Mouse (Mus musculus) thymus, adult 2 months (tissue): ENCODE data around the gene Dnah2. TPM values are rescaled to one million over a fixed set of nuclear protein-coding genes. Genes with fewer than 3 reads are reported as not detected.
A peak's percentile ranks its signal among the peaks of the same experiment; 100 is the strongest.

Source experiments
- DNase-seq: peaks from one replicate; pipeline ENCODE4 v3.0.0; 2021
- H3K27ac ChIP-seq: fragments of 200-500 bp; 2 replicates; pipeline ENCODE4 v1.5.1; 2012; ENCODE audit warnings: low read length, control low read depth; ENCODE audit not compliant: control insufficient read depth, insufficient read depth
- H3K27me3 ChIP-seq: fragments of 200-500 bp; 2 replicates; pipeline ENCODE4 v1.6.1; 2012; ENCODE audit warnings: mild to moderate bottlenecking, low read length, moderate library complexity, mixed read lengths; ENCODE audit not compliant: control insufficient read depth, insufficient read depth
- H3K36me3 ChIP-seq: fragments of 200-500 bp; 2 replicates; pipeline ENCODE4 v1.6.1; 2012; ENCODE audit warnings: mild to moderate bottlenecking, low read length, moderate library complexity; ENCODE audit not compliant: control insufficient read depth, insufficient read depth
- H3K4me1 ChIP-seq: fragments of 200-500 bp; replicated peaks from 2 replicates; pipeline ENCODE4 v1.6.1; 2012; ENCODE audit warnings: low read length; ENCODE audit not compliant: control insufficient read depth, insufficient read depth
- H3K4me3 ChIP-seq: fragments of 200-500 bp; 2 replicates; pipeline ENCODE4 v1.5.1; 2012; ENCODE audit warnings: mild to moderate bottlenecking, low read length, control low read depth, moderate library complexity; ENCODE audit not compliant: control insufficient read depth, insufficient read depth
- CTCF ChIP-seq: fragments of 200-500 bp; IDR thresholded peaks from 2 replicates; pipeline ENCODE4 v1.5.1; 2012; ENCODE audit warnings: mild to moderate bottlenecking, control low read depth, low read length, moderate library complexity, borderline replicate concordance; ENCODE audit not compliant: control insufficient read depth, poor library complexity, insufficient read depth; ENCODE audit errors: extremely low read depth
- POLR2A ChIP-seq: fragments of 200-500 bp; IDR thresholded peaks from 2 replicates; pipeline ENCODE4 v1.6.1; 2012; ENCODE audit warnings: mild to moderate bottlenecking, low read length, control low read depth, moderate library complexity; ENCODE audit not compliant: control insufficient read depth, poor library complexity, insufficient read depth; ENCODE audit errors: extremely low read depth
- WGBS: fragments of 180-500 bp; shearing (Covaris S2); methylation state at CpG from one replicate; pipeline ENCODE4 v1.1.7; 2018; 5-methylcytosine and 5-hydroxymethylcytosine counted together
- polyA plus RNA-seq: library from polyadenylated mRNA; depleted of rRNA; stranded (reverse); fragments of >200 nt; gene quantifications from 2 replicates; pipeline ENCODE4 v1.2.3, GENCODE M21; 2012

The Dnah2 gene
- polyA plus RNA-seq, 1 experiment: 0.39 TPM

GRCm38 (mm10) chr11:69405397-69406200, 143.3 kb downstream of the Dnah2 start:
- DNase-seq: no peak
- 95% methylated on average over 24 of the region's 24 CpGs for WGBS
- no peak overlapping the region for H3K4me3 ChIP-seq
- TF ChIP-seq CTCF (no peak), POLR2A (no peak)
- peaks cover 59% of the 10 kb centered on the region for H3K36me3 ChIP-seq
- H3K27ac ChIP-seq: no peak overlapping the region
- no peaks in the 10 kb centered on the region for H3K27me3 ChIP-seq
- H3K4me1 ChIP-seq: peaks cover 16% of the 10 kb centered on the region

GRCm38 (mm10) chr11:69404595-69405396, 144.1 kb downstream of the Dnah2 start:
- H3K4me1 ChIP-seq: peaks cover 16% of the 10 kb centered on the region
- H3K27me3 ChIP-seq: no peaks in the 10 kb centered on the region
- DNase-seq: no peak
- H3K27ac ChIP-seq: no peak overlapping the region
- WGBS: 95% methylated on average over 24 of the region's 24 CpGs
- TF ChIP-seq POLR2A (no peak), CTCF (no peak)
- H3K36me3 ChIP-seq: peaks cover 67% of the 10 kb centered on the region
- no peak overlapping the region for H3K4me3 ChIP-seq

DNA sequence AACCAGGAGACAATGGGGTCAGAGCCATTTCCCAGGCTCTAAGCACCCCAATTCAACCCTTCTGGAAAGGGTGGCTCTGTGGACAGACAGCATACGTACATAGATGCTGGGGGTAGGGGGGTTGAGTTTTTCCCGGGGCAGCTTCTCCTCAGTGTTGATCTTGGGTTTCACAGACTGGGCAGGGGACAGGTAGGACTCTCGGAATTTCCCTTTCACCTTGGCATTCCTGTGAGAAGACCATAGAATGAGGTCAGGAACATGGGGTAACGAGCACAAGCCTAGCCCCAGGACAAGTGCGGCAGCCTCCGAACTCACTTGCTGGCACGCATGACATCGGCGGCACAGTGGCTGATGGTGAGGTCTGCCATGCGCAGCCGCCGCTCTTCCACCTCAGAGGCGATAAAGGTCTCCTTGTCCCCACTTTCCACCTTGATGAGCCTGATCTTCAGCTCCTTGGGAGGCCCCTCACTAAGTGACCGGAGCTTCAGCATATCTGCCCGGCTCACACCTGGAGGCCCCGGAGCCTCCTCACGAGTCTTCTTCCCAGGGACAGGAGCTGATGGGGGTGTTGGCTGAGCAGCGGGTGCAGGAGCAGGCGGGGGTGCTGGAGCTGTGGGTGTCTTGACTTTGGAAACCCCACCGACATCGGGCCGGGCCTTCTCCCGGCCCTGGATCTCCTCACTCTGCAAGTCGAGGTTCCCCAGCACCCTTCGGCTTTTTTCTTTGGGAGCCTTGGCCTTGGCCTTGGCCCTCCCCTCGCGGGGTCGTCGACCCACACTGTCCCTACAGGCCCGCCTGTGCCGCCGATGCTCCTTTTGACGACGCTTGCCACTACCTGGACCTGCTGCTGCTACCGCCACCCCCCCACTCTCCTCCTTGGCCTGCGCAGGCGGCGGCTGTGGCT, 145.0 kb downstream of the Dnah2 start:
- Histone ChIP-seq H3K4me1 (peaks cover 16% of the 10 kb centered on the region), H3K27me3 (no peaks in the 10 kb centered on the region), H3K36me3 (peaks cover 73% of the 10 kb centered on the region), H3K27ac (no peak overlapping the region), H3K4me3 (no peak overlapping the region)
- TF ChIP-seq POLR2A (no peak), CTCF (no peak)
- WGBS: 96% methylated on average over 38 of the region's 38 CpGs
- DNase-seq: no peak

DNA sequence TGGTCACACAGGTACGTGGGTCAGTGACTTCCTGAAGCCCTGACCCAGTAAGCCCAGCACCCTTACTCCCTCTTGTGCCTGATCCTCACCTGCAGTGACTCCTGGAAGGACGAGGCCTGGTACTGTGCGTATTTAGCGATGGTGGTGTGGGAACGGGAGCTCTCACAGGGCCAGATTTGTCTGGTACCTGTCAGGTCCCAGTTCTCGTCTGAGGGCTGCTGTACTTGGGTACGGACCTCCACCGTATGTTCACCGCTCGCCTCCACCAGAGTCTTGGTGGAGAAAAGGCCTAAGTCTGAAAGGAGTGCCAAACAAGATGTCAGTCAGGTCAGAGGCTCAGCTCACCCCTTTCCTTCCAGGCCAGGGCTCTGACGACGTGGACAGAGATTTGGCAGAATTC, 146.9 kb downstream of the Dnah2 start:
- Histone ChIP-seq H3K4me3 (no peak overlapping the region), H3K27me3 (no peaks in the 10 kb centered on the region), H3K27ac (no peak overlapping the region), H3K4me1 (peaks cover 6% of the 10 kb centered on the region), H3K36me3 (peaks cover 64% of the 10 kb centered on the region)
- TF ChIP-seq CTCF (no peak), POLR2A (no peak)
- no peak for DNase-seq
- WGBS: 95% methylated on average over 12 of the region's 12 CpGs

DNA sequence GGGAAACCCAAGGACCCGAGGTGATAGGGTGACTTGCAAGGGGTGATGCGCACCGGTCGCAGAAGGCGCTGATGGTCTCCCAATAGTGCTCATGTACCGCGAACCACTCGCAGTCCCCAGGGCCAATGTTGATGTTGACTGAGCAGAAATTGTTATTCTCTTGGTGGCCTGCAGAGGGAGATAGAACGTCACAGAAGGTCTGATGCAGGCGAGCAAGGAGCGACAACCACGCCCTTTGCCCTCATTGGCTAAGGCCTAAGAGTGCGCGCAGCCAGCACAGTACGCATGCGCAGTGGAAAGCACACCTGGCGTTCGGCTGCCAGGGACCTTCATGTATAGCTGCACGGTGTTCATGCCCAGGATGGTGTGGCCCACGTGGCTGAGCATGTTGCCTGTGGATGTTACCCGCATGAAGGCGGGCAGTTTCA, 147.7 kb downstream of the Dnah2 start:
- Histone ChIP-seq H3K27me3 (no peaks in the 10 kb centered on the region), H3K27ac (no peak overlapping the region), H3K4me3 (no peak overlapping the region), H3K4me1 (peaks cover 12% of the 10 kb centered on the region), H3K36me3 (peaks cover 56% of the 10 kb centered on the region)
- WGBS: 31% methylated on average over 22 of the region's 22 CpGs
- peak; percentile 89 for DNase-seq
- TF ChIP-seq CTCF (peak; percentile 75; the same call in 1 of the 2 replicates), POLR2A (peak; percentile 48)

DNA sequence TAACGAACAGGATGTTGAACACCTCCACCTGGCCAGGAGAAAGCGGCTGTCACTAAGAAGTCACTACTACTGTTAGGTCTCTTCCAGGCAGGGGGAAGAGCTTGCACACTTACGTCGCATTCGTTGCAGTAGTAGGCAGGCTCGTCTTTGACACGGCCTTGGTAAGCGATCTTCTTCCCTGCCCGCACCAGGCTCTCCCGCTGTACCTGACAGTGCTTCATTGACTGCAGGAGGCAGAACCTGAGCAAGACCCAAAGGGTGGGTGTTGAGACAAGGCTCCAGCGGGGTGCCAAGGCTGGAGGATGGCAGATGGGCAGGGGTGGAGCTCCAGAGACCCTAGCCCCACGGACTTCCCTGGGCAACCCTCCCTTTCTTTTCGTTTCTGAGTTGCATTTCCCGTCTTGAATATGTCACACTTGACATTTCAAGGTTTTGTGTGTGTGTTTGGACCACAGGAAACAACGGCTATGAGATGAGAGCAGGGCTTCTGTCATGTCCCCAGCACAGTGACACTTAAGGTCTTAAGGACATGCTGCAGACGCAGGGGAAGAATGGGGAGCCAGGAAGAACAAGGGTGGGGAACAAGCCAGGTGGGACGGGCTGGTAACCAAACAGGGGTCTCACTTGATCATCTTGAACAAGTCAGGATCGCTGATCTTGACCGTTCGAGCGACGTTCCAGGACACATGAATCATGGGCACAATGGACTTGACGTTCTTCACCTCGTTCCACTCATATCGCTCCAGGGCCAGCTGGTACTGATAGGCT, 148.6 kb downstream of the Dnah2 start:
- H3K27ac ChIP-seq: no peak overlapping the region

More for the DNA sequence above, 148.6 kb downstream of the Dnah2 start:
- no peak for TF ChIP-seq POLR2A
- no peak for TF ChIP-seq CTCF
- no peak for DNase-seq
- 97% methylated on average over 25 of the region's 25 CpGs for WGBS
- Histone ChIP-seq H3K4me1 (peaks cover 13% of the 10 kb centered on the region), H3K36me3 (peaks cover 47% of the 10 kb centered on the region), H3K4me3 (no peak overlapping the region), H3K27me3 (no peaks in the 10 kb centered on the region)
